Mouse (Mus musculus) cerebellum, postnatal 25 days (tissue): ENCODE results near the gene Pnpla2.
A peak's percentile ranks its signal among the peaks of the same experiment; 100 is the strongest.

Experiments
- DNase-seq, 2 experiments: peaks; one replicate each; pipeline ENCODE4 v3.0.0; 2021; ENCODE audit warnings: mixed read lengths in 2 of 2

Pnpla2 gene

GRCm38 (mm10) chr7:141468522-141469211, 13.7 kb downstream of the Pnpla2 start:
- peak; percentile 53 to 62 for DNase-seq

- DNase-seq: peak in 1 of 2 experiments; percentile 14
These were observed 14.4 kb downstream of the Pnpla2 start for GRCm38 (mm10) chr7:141469352-141469751.

GRCm38 (mm10) chr7:141469901-141470636, 15.1 kb downstream of the Pnpla2 start:
- DNase-seq: peak in 1 of 2 experiments; percentile 44

- peak in 1 of 2 experiments; percentile 22 for DNase-seq
These were observed 15.6 kb downstream of the Pnpla2 start for GRCm38 (mm10) chr7:141470637-141470944.

- no peak for DNase-seq
These were observed 16.2 kb downstream of the Pnpla2 start for GRCm38 (mm10) chr7:141471236-141471635.

GRCm38 (mm10) chr7:141472226-141472625, 17.2 kb downstream of the Pnpla2 start:
- DNase-seq: no peak

- DNase-seq: peak in 1 of 2 experiments; percentile 21
These were observed 17.8 kb downstream of the Pnpla2 start for GRCm38 (mm10) chr7:141472763-141473162.

GRCm38 (mm10) chr7:141474160-141474559, 19.2 kb downstream of the Pnpla2 start:
- no peak for DNase-seq

- peak; percentile 91 to 93 for DNase-seq
These were observed 20.2 kb downstream of the Pnpla2 start, which contains the start of the genes Polr2l and Tspan4 for GRCm38 (mm10) chr7:141475011-141475804. Gene Polr2l (minus strand): TSS chr7:141475132. Gene Tspan4 (plus strand): TSS chr7:141475240.

GRCm38 (mm10) chr7:141475805-141476158, 20.8 kb downstream of the Pnpla2 start:
- DNase-seq: peak in 1 of 2 experiments; percentile 40

GRCm38 (mm10) chr7:141476226-141476980, 21.4 kb downstream of the Pnpla2 start:
- peak in 1 of 2 experiments; percentile 59 for DNase-seq

- DNase-seq: peak in 1 of 2 experiments; percentile 45
These were observed 22.0 kb downstream of the Pnpla2 start for GRCm38 (mm10) chr7:141476981-141477370.

- no peak for DNase-seq
These were observed 22.7 kb downstream of the Pnpla2 start for GRCm38 (mm10) chr7:141477578-141478269.

GRCm38 (mm10) chr7:141478270-141478748, 23.3 kb downstream of the Pnpla2 start:
- no peak for DNase-seq

- peak; percentile 85 for DNase-seq
These were observed 26.0 kb downstream of the Pnpla2 start for GRCm38 (mm10) chr7:141480842-141481497.

GRCm38 (mm10) chr7:141481498-141482401, 26.8 kb downstream of the Pnpla2 start:
- DNase-seq: peak; percentile 88 to 92

GRCm38 (mm10) chr7:141482531-141483024, 27.6 kb downstream of the Pnpla2 start:
- DNase-seq: peak; percentile 65 to 70

- DNase-seq: peak; percentile 41 to 43
These were observed 28.2 kb downstream of the Pnpla2 start for GRCm38 (mm10) chr7:141483114-141483653.
